Mouse (Mus musculus) right cerebral cortex, postnatal 36 days (tissue): ENCODE measurements around the gene Safb2.

Experiments
- DNase-seq, 2 experiments: peaks; one replicate each; pipeline ENCODE4 v3.0.0; 2022; ENCODE audit warnings: low spot score in 2 of 2, mixed read lengths in 1 of 2

Gene Safb2

DNA sequence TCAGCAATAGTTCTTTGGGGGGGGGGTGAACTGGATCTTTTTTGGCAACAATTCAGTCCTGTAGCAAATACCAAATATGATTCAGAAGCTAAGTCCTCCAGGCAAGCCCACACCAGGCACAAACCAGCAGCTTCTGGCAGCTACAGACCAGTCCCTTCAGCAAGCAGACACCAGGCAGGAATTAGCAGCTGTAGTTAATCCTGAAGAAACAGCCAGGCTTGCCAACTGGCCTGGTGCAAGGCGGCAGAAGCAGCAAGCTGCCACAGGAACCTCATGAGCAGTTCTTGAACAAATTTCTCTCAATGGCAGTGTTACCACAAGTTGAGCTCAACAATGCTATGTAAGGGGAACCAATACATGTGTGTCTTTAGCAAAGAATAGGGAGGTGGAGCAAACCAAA lies 61.6 kb downstream of the Safb2 start:
- DNase-seq: no peak

GRCm38 (mm10) chr17:56515690-56516410 lies 68.5 kb downstream of the Safb2 start:
- no peak for DNase-seq

GRCm38 (mm10) chr17:56514916-56515315 lies 69.5 kb downstream of the Safb2 start:
- DNase-seq: no peak

DNA sequence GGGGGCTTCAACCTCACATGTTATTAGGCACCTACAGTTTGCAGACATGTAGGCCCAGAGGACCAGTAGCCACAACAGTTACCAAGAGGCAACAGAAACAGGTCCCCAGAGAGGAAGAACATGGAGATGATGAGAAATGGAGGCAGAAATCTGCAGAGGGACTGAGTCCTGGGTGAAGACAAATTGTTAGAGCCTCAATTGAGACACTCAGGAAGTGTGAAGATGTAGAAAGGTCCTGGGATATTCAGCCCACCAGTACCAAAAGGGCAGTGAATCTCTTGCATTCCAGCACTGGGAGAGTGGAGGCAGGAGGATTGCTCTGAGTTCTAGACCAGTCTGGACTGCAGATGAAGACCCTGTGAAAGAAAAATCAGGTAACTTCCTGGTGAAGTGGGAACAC lies 70.1 kb downstream of the Safb2 start:
- no peak for DNase-seq

DNA sequence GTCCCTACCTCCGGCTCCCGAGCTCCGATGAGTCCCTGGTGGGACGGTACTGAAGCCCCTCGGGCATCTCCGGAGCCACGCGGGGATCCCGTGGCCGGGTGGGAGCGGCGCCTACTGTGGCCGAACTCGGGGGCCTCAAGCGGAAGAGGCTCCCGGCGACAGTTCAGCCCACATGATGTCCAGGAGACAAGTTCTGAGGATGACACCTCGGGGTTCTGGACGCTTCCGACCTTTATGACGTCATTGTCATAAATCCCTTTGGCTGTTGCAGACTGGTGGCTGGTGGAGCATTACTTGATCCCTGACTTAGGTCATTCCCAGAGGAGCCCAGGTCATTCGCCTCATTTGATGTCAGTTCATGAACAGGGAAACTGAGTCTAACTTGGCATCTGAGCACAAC lies 72.1 kb downstream of the Safb2 start, which contains the start of gene Znrf4:
TSS of gene Znrf4 (minus strand) at position 122 of the 400 bp plus-strand sequence.
- no peak for DNase-seq

DNA sequence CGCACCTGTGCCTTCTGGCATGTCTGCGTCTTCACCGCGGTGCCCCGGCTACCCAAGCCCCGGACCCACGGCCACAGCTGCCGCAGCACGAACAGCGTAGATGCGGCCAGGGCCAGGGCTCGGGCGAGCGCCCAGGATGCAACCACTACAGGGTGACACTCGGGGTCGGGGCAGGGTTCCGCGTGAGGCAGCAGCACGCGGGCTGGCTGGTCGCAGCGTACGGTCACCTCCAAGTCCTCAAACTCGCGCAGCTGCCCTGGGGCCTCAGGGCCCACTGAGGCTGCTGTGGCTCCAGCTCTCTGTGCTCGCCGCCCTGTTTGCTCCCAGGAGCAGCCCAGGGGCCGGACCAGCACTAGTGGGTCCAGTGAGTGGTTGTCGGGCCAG lies 72.7 kb downstream of the Safb2 start:
- no peak for DNase-seq

DNA sequence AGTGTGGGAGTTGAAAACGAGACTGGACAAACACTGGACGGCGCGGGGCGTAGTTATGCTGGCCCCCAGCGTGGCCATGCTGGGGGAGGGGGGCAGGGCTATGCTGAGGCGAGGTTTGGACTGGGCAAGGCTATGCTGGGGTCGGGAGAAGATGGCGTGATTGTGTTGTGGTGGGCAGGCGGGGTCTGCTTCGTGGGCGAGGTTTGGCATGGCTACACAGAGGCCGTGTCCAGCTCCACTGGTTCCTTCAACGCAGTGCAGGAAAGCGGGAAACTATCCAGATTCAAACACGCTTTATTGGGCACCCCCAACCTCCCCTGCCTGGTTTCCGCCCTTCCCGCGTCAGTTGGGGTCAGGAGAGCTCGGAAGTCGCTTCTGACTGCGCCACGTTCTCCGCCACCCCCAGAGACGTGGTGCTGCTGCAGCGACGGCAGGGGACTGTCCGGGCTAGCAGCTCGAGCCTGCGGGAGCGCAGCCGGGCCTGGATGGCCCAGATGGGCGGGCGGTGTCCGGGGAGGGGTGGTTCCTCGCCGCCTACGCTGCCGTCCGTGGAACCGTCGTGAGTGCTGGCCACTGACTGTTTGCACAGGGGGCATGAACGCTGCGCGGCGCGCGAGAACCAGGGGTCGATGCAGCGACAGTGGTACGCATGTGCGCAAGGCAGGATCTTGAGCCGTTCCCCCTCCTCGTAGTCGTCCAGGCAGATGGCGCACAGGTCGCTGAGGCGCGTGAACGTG lies 73.2 kb downstream of the Safb2 start:
- no peak for DNase-seq
